Mouse (Mus musculus) small intestine, adult 2 months (tissue): ENCODE data around the gene Dnal1.

Experiments used
- CTCF ChIP-seq: fragments of 200-500 bp; IDR thresholded peaks from 2 replicates; pipeline ENCODE4 v1.5.1; 2012; ENCODE audit warnings: low read depth, mild to moderate bottlenecking, control low read depth, inconsistent platforms, low read length, moderate library complexity, mixed read lengths; ENCODE audit not compliant: insufficient replicate concordance, insufficient read length; ENCODE audit errors: extremely low read depth
- POLR2A ChIP-seq: fragments of 200-500 bp; IDR thresholded peaks from 2 replicates; pipeline ENCODE4 v1.6.1; 2012; ENCODE audit warnings: low read depth, mild to moderate bottlenecking, control low read depth, inconsistent platforms, low read length, moderate library complexity

GRCm38 (mm10) chr12:84175659-84176061 is 61.5 kb downstream of the Dnal1 start:
- TF ChIP-seq CTCF (no peak), POLR2A (0 out of 2 replicates have a peak, but pooled peaks have one; percentile 37)
